Mouse (Mus musculus): ENCODE measurements around the gene Hist1h4j. TPM values are rescaled to one million over a fixed set of nuclear protein-coding genes. Genes with fewer than 3 reads are reported as not detected.
A peak's percentile ranks its signal among the peaks of the same experiment; 100 is the strongest.

The Hist1h4j gene
- polyA plus RNA-seq, 1 experiment from 2014 or later, result 0.31 TPM

- H3K4me3 ChIP-seq, result 0 out of 2 replicates have a peak overlapping the region, but pooled peaks have one; percentile 37
- H3K27ac ChIP-seq (ENCODE audit: poor library complexity, severe bottlenecking), result peak overlapping the region; percentile 85
- peaks cover 33% of the 10 kb centered on the region for H3K4me1 ChIP-seq (replicated peaks)
- ATAC-seq (ENCODE audit: insufficient number of reproducible peaks, low FRiP score), result no peak
- H3K36me3 ChIP-seq, result no peaks in the 10 kb centered on the region
- no peaks in the 10 kb centered on the region for H3K9me3 ChIP-seq (replicated peaks)
- H3K9ac ChIP-seq, result peak overlapping the region; percentile 64
- WGBS, result 41% methylated on average over 6 of the region's 6 CpGs
- H3K4me2 ChIP-seq, result peak overlapping the region; percentile 66
- H3K27me3 ChIP-seq (replicated peaks), result no peaks in the 10 kb centered on the region
Observed at GRCm38 (mm10) chr13:21784311-21784710, 49.4 kb downstream of the Hist1h4j start.

Small RNA genes lying within 50 kb of the gene (microRNA-seq; reads per million reads assigned to microRNA genes)
- gene Gm44357 (not detected), gene Gm44367 (not detected), gene Gm44454 (not detected)

Other genes starting within 250 kb of the Hist1h4j start
- gene AK157302, start 239.8 kb upstream of the Hist1h4j start, polyA plus RNA-seq (2016; fragmentation: Nextera tagmentation; extraction: Ambion mirVana), result 0.24 and 0.33 TPM in 2 replicates
- gene Gm11273, start 233.6 kb upstream of the Hist1h4j start, polyA plus RNA-seq (2016; fragmentation: Nextera tagmentation; extraction: Ambion mirVana), result 6.4 and 10.3 TPM in 2 replicates
- 6.6 and 6.8 TPM in 2 replicates for gene Zkscan8, start 203.9 kb upstream of the Hist1h4j start, polyA plus RNA-seq (2016; fragmentation: Nextera tagmentation; extraction: Ambion mirVana)
- gene Olfr1366, start 192.3 kb upstream of the Hist1h4j start, polyA plus RNA-seq (2016; fragmentation: Nextera tagmentation; extraction: Ambion mirVana), result 0.06 and 0.10 TPM in 2 replicates
- 0.04 and 0.05 TPM in 2 replicates for gene Olfr1535, start 175.2 kb upstream of the Hist1h4j start, polyA plus RNA-seq (2016; fragmentation: Nextera tagmentation; extraction: Ambion mirVana)
- gene Olfr1364, start 153.3 kb upstream of the Hist1h4j start, polyA plus RNA-seq (2016; fragmentation: Nextera tagmentation; extraction: Ambion mirVana), result not detected in 2 replicates
- not detected in 2 replicates for gene Olfr1362, start 121.0 kb upstream of the Hist1h4j start, polyA plus RNA-seq (2016; fragmentation: Nextera tagmentation; extraction: Ambion mirVana)
- not detected in 2 replicates for gene Olfr11, start 92.5 kb upstream of the Hist1h4j start, polyA plus RNA-seq (2016; fragmentation: Nextera tagmentation; extraction: Ambion mirVana)
- not detected in 2 replicates for gene Olfr1361, start 71.7 kb upstream of the Hist1h4j start, polyA plus RNA-seq (2016; fragmentation: Nextera tagmentation; extraction: Ambion mirVana)
- gene Olfr1360, start 57.7 kb upstream of the Hist1h4j start, polyA plus RNA-seq (2016; fragmentation: Nextera tagmentation; extraction: Ambion mirVana), result not detected in 2 replicates
- gene Olfr1359, start 37.0 kb upstream of the Hist1h4j start, polyA plus RNA-seq (2016; fragmentation: Nextera tagmentation; extraction: Ambion mirVana), result not detected in 2 replicates
- 0.91 TPM in 1 of 2 replicates, not detected in the other for gene Hist1h2bl, start 18.9 kb upstream of the Hist1h4j start, polyA plus RNA-seq (2016; fragmentation: Nextera tagmentation; extraction: Ambion mirVana)
- 5.4 and 6.6 TPM in 2 replicates for gene Hist1h2ai, start 18.6 kb upstream of the Hist1h4j start, polyA plus RNA-seq (2016; fragmentation: Nextera tagmentation; extraction: Ambion mirVana)
- 2.0 TPM in 2 replicates for gene Hist1h3h, start 17.4 kb upstream of the Hist1h4j start, polyA plus RNA-seq (2016; fragmentation: Nextera tagmentation; extraction: Ambion mirVana)
- 1.4 and 2.5 TPM in 2 replicates for gene Hist1h2bm, start 13.0 kb upstream of the Hist1h4j start, polyA plus RNA-seq (2016; fragmentation: Nextera tagmentation; extraction: Ambion mirVana)
- 0.80 TPM in 1 of 2 replicates, not detected in the other for gene Hist1h4k, start 15.4 kb downstream of the Hist1h4j start, polyA plus RNA-seq (2016; fragmentation: Nextera tagmentation; extraction: Ambion mirVana)
- gene Hist1h2ak, start 18.8 kb downstream of the Hist1h4j start, polyA plus RNA-seq (2016; fragmentation: Nextera tagmentation; extraction: Ambion mirVana), result 7.0 and 11.4 TPM in 2 replicates
- gene Hist1h2bn, start 19.1 kb downstream of the Hist1h4j start, polyA plus RNA-seq (2016; fragmentation: Nextera tagmentation; extraction: Ambion mirVana), result 1.1 and 2.1 TPM in 2 replicates
- gene Hist1h1b, start 45.6 kb downstream of the Hist1h4j start, polyA plus RNA-seq (2016; fragmentation: Nextera tagmentation; extraction: Ambion mirVana), result 12.4 and 12.5 TPM in 2 replicates
- 54.7 and 68.0 TPM in 2 replicates for gene Hist1h3i, start 48.3 kb downstream of the Hist1h4j start, polyA plus RNA-seq (2016; fragmentation: Nextera tagmentation; extraction: Ambion mirVana)
- gene Hist1h2an, start 52.2 kb downstream of the Hist1h4j start, polyA plus RNA-seq (2016; fragmentation: Nextera tagmentation; extraction: Ambion mirVana), result 1.3 and 6.2 TPM in 2 replicates
- gene Hist1h2bp, start 52.4 kb downstream of the Hist1h4j start, polyA plus RNA-seq (2016; fragmentation: Nextera tagmentation; extraction: Ambion mirVana), result 1.3 and 1.4 TPM in 2 replicates
- gene Hist1h2bq, start 75.1 kb downstream of the Hist1h4j start, polyA plus RNA-seq (2016; fragmentation: Nextera tagmentation; extraction: Ambion mirVana), result 8.4 and 12.7 TPM in 2 replicates
- gene Hist1h2ao, start 75.4 kb downstream of the Hist1h4j start, polyA plus RNA-seq (2016; fragmentation: Nextera tagmentation; extraction: Ambion mirVana), result 2.6 TPM in 1 of 2 replicates, not detected in the other
- gene Hist1h4m, start 76.7 kb downstream of the Hist1h4j start, polyA plus RNA-seq (2016; fragmentation: Nextera tagmentation; extraction: Ambion mirVana), result not detected in 2 replicates
- 8.4 and 15.5 TPM in 2 replicates for gene Hist1h4n, start 97.1 kb downstream of the Hist1h4j start, polyA plus RNA-seq (2016; fragmentation: Nextera tagmentation; extraction: Ambion mirVana)
- 2,122 and 2,141 TPM in 2 replicates for gene Hist1h2ap, start 98.4 kb downstream of the Hist1h4j start, polyA plus RNA-seq (2016; fragmentation: Nextera tagmentation; extraction: Ambion mirVana)
- gene Hist1h2br, start 98.7 kb downstream of the Hist1h4j start, polyA plus RNA-seq (2016; fragmentation: Nextera tagmentation; extraction: Ambion mirVana), result 8.1 and 12.8 TPM in 2 replicates
- 7.5 and 8.3 TPM in 2 replicates for gene Zfp184, start 210.0 kb downstream of the Hist1h4j start, polyA plus RNA-seq (2016; fragmentation: Nextera tagmentation; extraction: Ambion mirVana)
- 0.13 and 0.14 TPM in 2 replicates for gene Pom121l2, start 246.1 kb downstream of the Hist1h4j start, polyA plus RNA-seq (2016; fragmentation: Nextera tagmentation; extraction: Ambion mirVana)